Mouse (Mus musculus): ENCODE results near the gene Slc25a45. TPM values are rescaled to one million over a fixed set of nuclear protein-coding genes. Genes with fewer than 3 reads are reported as not detected.

Gene Slc25a45
- polyA plus RNA-seq, 1 experiment = 26.1 TPM

DNA sequence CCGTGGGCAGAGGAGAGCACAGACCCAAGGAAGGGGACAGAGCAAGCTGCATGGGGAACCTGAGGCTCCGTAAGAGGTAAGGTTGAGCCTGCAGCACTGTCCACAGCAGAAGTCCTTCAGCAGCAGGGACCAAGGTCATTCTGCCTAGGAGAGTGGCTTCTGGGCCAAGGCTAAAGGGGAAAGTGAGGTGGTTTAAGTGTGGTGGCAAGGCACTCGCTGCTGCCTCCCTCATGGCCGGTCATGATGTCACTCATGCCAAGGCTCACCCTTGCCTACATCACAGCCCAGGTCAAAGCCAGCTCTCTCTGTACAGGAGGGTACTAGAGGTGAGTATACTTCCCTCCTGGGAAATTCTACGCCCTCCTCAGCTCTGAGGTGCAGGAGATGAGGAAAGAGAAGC, 13.8 kb upstream of the Slc25a45 start:
- TF ChIP-seq CTCF (IDR thresholded peaks at IDR 0.05; ENCODE audit: control insufficient read depth, insufficient read depth, insufficient replicate concordance, low read depth, low read length) (no peak), POLR2A (IDR thresholded peaks at IDR 0.05; ENCODE audit: control insufficient read depth, low read depth, low read length) (no peak)
- H3K36me3 ChIP-seq (ENCODE audit: control insufficient read depth, insufficient read depth, low read length) = peaks cover 3% of the 10 kb centered on the region
- no peak overlapping the region for H3K27ac ChIP-seq (ENCODE audit: control insufficient read depth, insufficient read depth, low read depth, low read length)
- H3K4me3 ChIP-seq (ENCODE audit: control insufficient read depth, low read depth, low read length) = no peak overlapping the region
- H3K4me1 ChIP-seq (ENCODE audit: control insufficient read depth, insufficient read depth, low read length) = no peaks in the 10 kb centered on the region; the same call in 1 of the 2 replicates
- H3K27me3 ChIP-seq (ENCODE audit: control insufficient read depth, insufficient read depth, low read length) = no peaks in the 10 kb centered on the region

DNA sequence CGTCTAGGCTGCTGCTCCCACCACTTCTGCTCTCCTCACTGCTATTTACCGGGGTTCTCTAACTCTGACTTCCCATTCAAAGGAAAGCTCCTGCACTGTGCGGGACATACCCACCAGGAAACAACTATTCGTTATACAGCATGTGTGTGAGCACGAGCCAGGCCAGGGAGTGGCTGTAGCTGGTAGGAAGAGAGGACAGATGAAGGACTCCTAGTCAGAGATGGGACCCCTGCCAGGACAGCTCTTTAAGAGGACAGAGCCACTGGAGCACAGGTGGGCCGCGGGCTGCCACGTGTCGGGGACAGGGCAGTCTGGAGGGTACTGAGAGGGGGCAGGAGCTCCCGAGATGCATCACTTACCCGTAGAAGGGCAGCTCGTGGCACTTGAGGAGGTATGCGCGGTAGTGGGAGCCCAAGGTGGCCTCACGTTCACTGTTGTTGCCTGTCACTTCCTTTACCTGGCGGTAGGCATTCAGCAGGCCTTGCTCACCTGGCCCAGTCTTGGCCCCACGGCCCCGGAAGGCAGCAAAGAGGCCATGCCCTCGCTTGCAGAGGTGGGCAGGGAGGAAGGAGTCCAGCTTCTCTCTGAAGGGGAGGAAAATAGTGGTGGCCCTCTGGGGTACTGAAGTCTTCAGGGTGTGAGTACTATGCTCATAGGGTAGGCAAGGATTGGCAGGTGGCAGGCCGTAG, 12.8 kb upstream of the Slc25a45 start:
- TF ChIP-seq CTCF (IDR thresholded peaks at IDR 0.05; ENCODE audit: control insufficient read depth, insufficient read depth, insufficient replicate concordance, low read depth, low read length) (no peak), POLR2A (IDR thresholded peaks at IDR 0.05; ENCODE audit: control insufficient read depth, low read depth, low read length) (no peak)
- no peaks in the 10 kb centered on the region for H3K27me3 ChIP-seq (ENCODE audit: control insufficient read depth, insufficient read depth, low read length)
- no peak overlapping the region for H3K4me3 ChIP-seq (ENCODE audit: control insufficient read depth, low read depth, low read length)
- peaks cover 3% of the 10 kb centered on the region for H3K36me3 ChIP-seq (ENCODE audit: control insufficient read depth, insufficient read depth, low read length)
- no peak overlapping the region for H3K27ac ChIP-seq (ENCODE audit: control insufficient read depth, insufficient read depth, low read depth, low read length)
- no peaks in the 10 kb centered on the region; the same call in 1 of the 2 replicates for H3K4me1 ChIP-seq (ENCODE audit: control insufficient read depth, insufficient read depth, low read length)

DNA sequence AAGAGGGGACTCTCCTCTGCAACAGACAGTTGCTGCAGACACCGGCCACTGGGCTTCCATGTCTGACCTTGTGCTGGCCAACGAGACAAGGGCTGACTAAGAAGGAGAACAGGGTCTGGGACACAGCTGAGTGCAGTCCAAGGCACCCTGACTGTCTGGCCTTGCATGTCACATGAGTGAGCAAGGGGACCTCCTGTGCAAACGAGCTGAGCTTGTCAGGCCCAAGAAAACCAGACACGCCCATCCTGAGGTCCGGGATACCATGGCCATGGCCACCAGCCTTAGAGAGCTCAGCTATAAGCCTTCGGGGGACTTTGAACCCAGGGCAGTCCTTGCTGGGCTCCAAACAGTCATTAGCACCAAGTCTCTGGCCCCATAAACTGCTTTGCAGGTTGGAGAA, 9.5 kb upstream of the Slc25a45 start:
- no peaks in the 10 kb centered on the region; the same call in 1 of the 2 replicates for H3K4me1 ChIP-seq (ENCODE audit: control insufficient read depth, insufficient read depth, low read length)
- H3K27ac ChIP-seq (ENCODE audit: control insufficient read depth, insufficient read depth, low read depth, low read length) = no peak overlapping the region
- H3K4me3 ChIP-seq (ENCODE audit: control insufficient read depth, low read depth, low read length) = no peak overlapping the region
- H3K27me3 ChIP-seq (ENCODE audit: control insufficient read depth, insufficient read depth, low read length) = no peaks in the 10 kb centered on the region
- H3K36me3 ChIP-seq (ENCODE audit: control insufficient read depth, insufficient read depth, low read length) = peaks cover 3% of the 10 kb centered on the region
- TF ChIP-seq CTCF (IDR thresholded peaks at IDR 0.05; ENCODE audit: control insufficient read depth, insufficient read depth, insufficient replicate concordance, low read depth, low read length) (peak; percentile 13; the same call in 1 of the 2 replicates), POLR2A (IDR thresholded peaks at IDR 0.05; ENCODE audit: control insufficient read depth, low read depth, low read length) (no peak)

DNA sequence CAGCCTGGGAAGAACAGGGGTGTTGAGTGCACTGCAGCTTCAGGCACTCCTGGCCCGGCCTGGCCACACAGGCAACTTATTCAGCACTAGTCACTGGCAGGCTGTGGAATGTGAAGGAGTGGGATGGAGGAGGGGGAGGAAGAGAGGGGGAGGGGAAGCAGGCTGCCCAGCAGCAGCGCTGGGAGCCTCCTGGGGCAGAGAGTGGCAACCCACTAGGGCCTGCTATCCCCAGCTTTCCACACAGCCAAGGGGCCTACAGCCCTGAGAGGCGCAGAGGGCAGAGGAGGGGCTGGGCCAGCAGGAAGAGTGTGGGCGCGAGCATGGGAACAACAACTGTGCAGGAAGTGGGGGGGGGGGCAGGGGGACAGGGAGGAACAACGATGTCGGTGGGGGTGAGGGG, 6.3 kb upstream of the Slc25a45 start:
- Histone ChIP-seq H3K4me1 (ENCODE audit: control insufficient read depth, insufficient read depth, low read length) (peaks cover 7% of the 10 kb centered on the region), H3K4me3 (ENCODE audit: control insufficient read depth, low read depth, low read length) (no peak overlapping the region), H3K36me3 (ENCODE audit: control insufficient read depth, insufficient read depth, low read length) (no peaks in the 10 kb centered on the region)

DNA sequence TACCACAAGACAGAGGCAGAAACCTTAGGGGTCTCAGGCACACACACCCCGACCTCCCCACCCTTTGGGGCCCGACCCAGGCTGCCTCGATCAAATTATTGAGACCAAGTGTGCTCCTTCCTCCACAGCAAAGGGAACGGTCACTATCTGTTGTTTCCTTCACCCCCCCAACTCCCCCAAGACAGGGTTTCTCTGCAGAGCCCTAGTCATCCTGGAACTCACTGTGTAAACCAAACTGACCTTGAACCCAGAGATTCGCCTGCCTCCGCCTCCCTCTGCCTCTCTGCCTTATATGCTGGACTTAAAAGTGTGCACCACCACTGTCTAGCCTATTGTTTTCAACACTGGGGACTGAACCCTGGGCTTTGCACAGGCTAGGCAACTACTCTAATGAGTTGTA, 5.9 kb upstream of the Slc25a45 start:
- TF ChIP-seq POLR2A (IDR thresholded peaks at IDR 0.05; ENCODE audit: control insufficient read depth, low read depth, low read length) = no peak
- no peak for TF ChIP-seq CTCF (IDR thresholded peaks at IDR 0.05; ENCODE audit: control insufficient read depth, insufficient read depth, insufficient replicate concordance, low read depth, low read length)
- Histone ChIP-seq H3K27me3 (ENCODE audit: control insufficient read depth, insufficient read depth, low read length) (no peaks in the 10 kb centered on the region), H3K4me1 (ENCODE audit: control insufficient read depth, insufficient read depth, low read length) (peaks cover 7% of the 10 kb centered on the region), H3K36me3 (ENCODE audit: control insufficient read depth, insufficient read depth, low read length) (no peaks in the 10 kb centered on the region), H3K27ac (ENCODE audit: control insufficient read depth, insufficient read depth, low read depth, low read length) (no peak overlapping the region), H3K4me3 (ENCODE audit: control insufficient read depth, low read depth, low read length) (no peak overlapping the region)

More for the DNA sequence above, 6.3 kb upstream of the Slc25a45 start:
- Histone ChIP-seq H3K27ac (ENCODE audit: control insufficient read depth, insufficient read depth, low read depth, low read length) (no peak overlapping the region), H3K27me3 (ENCODE audit: control insufficient read depth, insufficient read depth, low read length) (no peaks in the 10 kb centered on the region)
- TF ChIP-seq CTCF (IDR thresholded peaks at IDR 0.05; ENCODE audit: control insufficient read depth, insufficient read depth, insufficient replicate concordance, low read depth, low read length) = no peak
- no peak for TF ChIP-seq POLR2A (IDR thresholded peaks at IDR 0.05; ENCODE audit: control insufficient read depth, low read depth, low read length)

DNA sequence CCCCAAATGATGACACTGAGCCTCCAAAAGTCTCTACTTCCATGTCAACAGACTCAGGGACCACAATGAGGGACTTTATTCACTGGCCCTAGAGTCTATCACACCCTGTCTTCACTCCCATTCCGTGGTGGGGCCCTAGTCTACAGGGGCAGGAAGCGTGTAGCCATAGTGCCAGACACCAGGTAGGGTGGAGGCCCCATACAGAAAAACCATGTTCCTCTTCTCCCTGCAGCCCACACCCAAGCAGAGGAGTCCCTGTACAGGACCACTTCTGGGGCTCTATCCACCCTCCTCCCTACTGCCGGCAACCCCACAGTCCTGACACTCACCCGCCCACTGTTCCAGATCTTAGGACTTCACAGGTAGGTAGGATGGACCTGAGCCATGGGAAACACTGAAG, 5.1 kb upstream of the Slc25a45 start:
- no peaks in the 10 kb centered on the region for H3K36me3 ChIP-seq (ENCODE audit: control insufficient read depth, insufficient read depth, low read length)
- TF ChIP-seq POLR2A (IDR thresholded peaks at IDR 0.05; ENCODE audit: control insufficient read depth, low read depth, low read length) = no peak
- TF ChIP-seq CTCF (IDR thresholded peaks at IDR 0.05; ENCODE audit: control insufficient read depth, insufficient read depth, insufficient replicate concordance, low read depth, low read length) = no peak
- H3K27ac ChIP-seq (ENCODE audit: control insufficient read depth, insufficient read depth, low read depth, low read length) = no peak overlapping the region
- peaks cover 10% of the 10 kb centered on the region for H3K4me1 ChIP-seq (ENCODE audit: control insufficient read depth, insufficient read depth, low read length)
- H3K4me3 ChIP-seq (ENCODE audit: control insufficient read depth, low read depth, low read length) = no peak overlapping the region
- H3K27me3 ChIP-seq (ENCODE audit: control insufficient read depth, insufficient read depth, low read length) = no peaks in the 10 kb centered on the region

DNA sequence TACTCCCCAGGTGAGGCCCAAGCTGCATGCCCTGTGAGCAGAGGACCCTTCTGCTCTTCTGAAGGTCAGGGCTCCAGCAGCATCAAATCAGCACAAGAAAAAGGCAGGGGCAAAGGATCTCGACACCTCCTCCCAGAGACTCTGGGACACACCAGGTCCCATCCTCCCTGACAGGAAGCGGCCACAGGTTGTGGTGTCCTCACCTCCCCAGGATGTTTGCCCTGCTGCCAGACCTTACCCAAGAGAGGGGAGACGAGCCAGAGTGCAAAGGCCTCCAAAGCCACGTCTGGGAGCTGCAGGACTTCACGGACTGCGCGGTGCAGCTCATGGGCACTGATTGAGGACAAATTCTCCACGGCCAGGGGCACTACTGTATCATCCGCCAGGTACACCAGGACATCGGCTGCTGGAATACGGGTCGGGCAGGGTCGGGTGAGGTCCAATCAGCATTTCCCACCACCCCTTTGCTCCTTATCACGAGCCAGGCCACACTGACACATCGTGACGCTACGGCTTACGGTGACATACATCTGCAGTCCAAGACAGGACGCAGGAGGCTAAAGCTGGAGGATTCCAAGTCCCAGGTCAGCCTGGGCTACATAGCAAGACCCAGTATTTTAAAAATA, 4.6 kb upstream of the Slc25a45 start:
- Histone ChIP-seq H3K4me3 (ENCODE audit: control insufficient read depth, low read depth, low read length) (no peak overlapping the region), H3K36me3 (ENCODE audit: control insufficient read depth, insufficient read depth, low read length) (no peaks in the 10 kb centered on the region), H3K4me1 (ENCODE audit: control insufficient read depth, insufficient read depth, low read length) (peaks cover 13% of the 10 kb centered on the region), H3K27me3 (ENCODE audit: control insufficient read depth, insufficient read depth, low read length) (no peaks in the 10 kb centered on the region), H3K27ac (ENCODE audit: control insufficient read depth, insufficient read depth, low read depth, low read length) (no peak overlapping the region)
- no peak for TF ChIP-seq POLR2A (IDR thresholded peaks at IDR 0.05; ENCODE audit: control insufficient read depth, low read depth, low read length)
- TF ChIP-seq CTCF (IDR thresholded peaks at IDR 0.05; ENCODE audit: control insufficient read depth, insufficient read depth, insufficient replicate concordance, low read depth, low read length) = no peak
